Mouse (Mus musculus) intestine, embryonic 16.5 days (tissue): ENCODE measurements around the gene Gm6525. TPM values are rescaled to one million over a fixed set of nuclear protein-coding genes. Genes with fewer than 3 reads are reported as not detected.
A peak's percentile ranks its signal among the peaks of the same experiment; 100 is the strongest.

Experiments used
- ATAC-seq: fragments of 200-750 bp; cut with Nextera tagmentation; 2 replicates; pipeline ENCODE4 v1.8.0; 2017; ENCODE audit warnings: moderate TSS enrichment, moderate library complexity
- H3K27ac ChIP-seq: fragments of 300-500 bp; sonication (generic); 2 replicates; pipeline ENCODE4 v1.5.1; 2014; ENCODE audit warnings: mild to moderate bottlenecking, low read length
- H3K27me3 ChIP-seq: fragments of 300-500 bp; sonication (generic); replicated peaks from 2 replicates; pipeline ENCODE4 v1.6.1; 2014; ENCODE audit warnings: low read length, control low read depth, mixed read lengths; ENCODE audit not compliant: control insufficient read depth, insufficient read depth
- H3K36me3 ChIP-seq: fragments of 300-500 bp; sonication (generic); 2 replicates; pipeline ENCODE4 v1.6.1; 2014; ENCODE audit warnings: low read length, control low read depth; ENCODE audit not compliant: control insufficient read depth, insufficient read depth
- H3K4me1 ChIP-seq: fragments of 300-500 bp; sonication (generic); 2 replicates; pipeline ENCODE4 v1.6.1; 2014; ENCODE audit warnings: low read length, control low read depth, mixed read lengths; ENCODE audit not compliant: control insufficient read depth, insufficient read depth
- H3K4me2 ChIP-seq: fragments of 300-500 bp; sonication (generic); 2 replicates; pipeline ENCODE4 v1.6.1; 2014; ENCODE audit warnings: low read depth, low read length, control low read depth
- H3K4me3 ChIP-seq: fragments of 300-500 bp; sonication (generic); 2 replicates; pipeline ENCODE4 v1.5.1; 2014; ENCODE audit warnings: mild to moderate bottlenecking, low read length
- H3K9ac ChIP-seq: fragments of 300-500 bp; sonication (generic); 2 replicates; pipeline ENCODE4 v1.6.1; 2014; ENCODE audit warnings: low read depth, low read length
- H3K9me3 ChIP-seq: fragments of 300-500 bp; sonication (generic); 2 replicates; pipeline ENCODE4 v1.6.1; 2016; ENCODE audit warnings: low read length, control low read depth; ENCODE audit not compliant: control insufficient read depth
- WGBS: fragments of 180-500 bp; shearing (Covaris S2); extraction: QIAGEN DNeasy Blood & Tissue Kit; methylation state at CpG from one replicate; pipeline ENCODE4 v1.1.7; 2014; 5-methylcytosine and 5-hydroxymethylcytosine counted together
- polyA plus RNA-seq: library from polyadenylated mRNA; unstranded; fragments of >200 nt; fragmentation: Nextera tagmentation; extraction: Ambion mirVana; gene quantifications from 2 replicates; pipeline ENCODE4 v1.2.1, GENCODE M21; 2015

The Gm6525 gene
- polyA plus RNA-seq, 1 experiment from 2014 or later = 1.4 TPM

GRCm38 (mm10) chr3:84165391-84165790 lies 8.5 kb upstream of the Gm6525 start:
- WGBS = 91% methylated on average over 3 of the region's 3 CpGs
- Histone ChIP-seq H3K9me3 (no peaks in the 10 kb centered on the region), H3K36me3 (peaks cover 3% of the 10 kb centered on the region; the same call in 1 of the 2 replicates)

GRCm38 (mm10) chr3:84166073-84166472 lies 7.8 kb upstream of the Gm6525 start:
- Histone ChIP-seq H3K4me2 (no peak overlapping the region), H3K27ac (no peak overlapping the region), H3K9me3 (no peaks in the 10 kb centered on the region), H3K4me1 (no peaks in the 10 kb centered on the region), H3K4me3 (no peak overlapping the region), H3K36me3 (peaks cover 3% of the 10 kb centered on the region; the same call in 1 of the 2 replicates), H3K9ac (no peak overlapping the region), H3K27me3 (no peaks in the 10 kb centered on the region)
- ATAC-seq = no peak
- WGBS = 84% methylated on average over 5 of the region's 5 CpGs

More at GRCm38 (mm10) chr3:84165391-84165790, 8.5 kb upstream of the Gm6525 start:
- no peaks in the 10 kb centered on the region for H3K4me1 ChIP-seq
- ATAC-seq = no peak
- H3K4me2 ChIP-seq = no peak overlapping the region
- no peak overlapping the region for H3K9ac ChIP-seq
- H3K4me3 ChIP-seq = no peak overlapping the region
- no peak overlapping the region for H3K27ac ChIP-seq
- H3K27me3 ChIP-seq = no peaks in the 10 kb centered on the region

GRCm38 (mm10) chr3:84168943-84169342 lies 5.0 kb upstream of the Gm6525 start:
- H3K9ac ChIP-seq = no peak overlapping the region
- WGBS = 90% methylated on average over 6 of the region's 6 CpGs
- H3K36me3 ChIP-seq = peaks cover 3% of the 10 kb centered on the region; the same call in 1 of the 2 replicates
- H3K4me3 ChIP-seq = no peak overlapping the region
- no peak overlapping the region for H3K27ac ChIP-seq
- no peak overlapping the region for H3K4me2 ChIP-seq
- H3K4me1 ChIP-seq = no peaks in the 10 kb centered on the region
- H3K27me3 ChIP-seq = no peaks in the 10 kb centered on the region
- no peak for ATAC-seq
- no peaks in the 10 kb centered on the region for H3K9me3 ChIP-seq

- Histone ChIP-seq H3K9ac (no peak overlapping the region), H3K27me3 (no peaks in the 10 kb centered on the region), H3K9me3 (no peaks in the 10 kb centered on the region), H3K4me3 (no peak overlapping the region), H3K4me1 (no peaks in the 10 kb centered on the region), H3K27ac (no peak overlapping the region), H3K4me2 (no peak overlapping the region), H3K36me3 (peaks cover 3% of the 10 kb centered on the region; the same call in 1 of the 2 replicates)
- no peak for ATAC-seq
- WGBS = 75% methylated on average over 8 of the region's 8 CpGs
These were observed 4.4 kb upstream of the Gm6525 start for GRCm38 (mm10) chr3:84169393-84170005.

GRCm38 (mm10) chr3:84172406-84172805 lies 1.5 kb upstream of the Gm6525 start:
- Histone ChIP-seq H3K36me3 (no peaks in the 10 kb centered on the region; the same call in 1 of the 2 replicates), H3K27me3 (no peaks in the 10 kb centered on the region), H3K9me3 (no peaks in the 10 kb centered on the region), H3K4me1 (no peaks in the 10 kb centered on the region), H3K9ac (no peak overlapping the region), H3K27ac (no peak overlapping the region), H3K4me3 (no peak overlapping the region), H3K4me2 (no peak overlapping the region)
- 39% methylated on average over 11 of the region's 11 CpGs for WGBS
- no peak for ATAC-seq

- no peak overlapping the region for H3K27ac ChIP-seq
- H3K4me1 ChIP-seq = no peaks in the 10 kb centered on the region
- H3K9ac ChIP-seq = no peak overlapping the region
- no peaks in the 10 kb centered on the region for H3K9me3 ChIP-seq
- no peak overlapping the region for H3K4me3 ChIP-seq
- no peaks in the 10 kb centered on the region for H3K27me3 ChIP-seq
- no peaks in the 10 kb centered on the region for H3K36me3 ChIP-seq
- ATAC-seq = peak; percentile 50
- H3K4me2 ChIP-seq = no peak overlapping the region
- 52% methylated on average over 7 of the region's 7 CpGs for whole genome bisulfite sequencing
These were observed 1.7 kb downstream of the Gm6525 start for GRCm38 (mm10) chr3:84175337-84176315.

- no peaks in the 10 kb centered on the region for H3K27me3 ChIP-seq
- WGBS = 64% methylated on average over 2 of the region's 2 CpGs
- H3K4me3 ChIP-seq = no peak overlapping the region
- H3K4me1 ChIP-seq = no peaks in the 10 kb centered on the region
- no peak overlapping the region for H3K9ac ChIP-seq
- ATAC-seq = peak; percentile 66; the same call in 1 of the 2 replicates
- H3K36me3 ChIP-seq = no peaks in the 10 kb centered on the region
- no peak overlapping the region for H3K4me2 ChIP-seq
- H3K27ac ChIP-seq = no peak overlapping the region; the same call in 1 of the 2 replicates
- H3K9me3 ChIP-seq = no peaks in the 10 kb centered on the region
These were observed 3.9 kb downstream of the Gm6525 start for GRCm38 (mm10) chr3:84177834-84178233.

- Histone ChIP-seq H3K9me3 (no peaks in the 10 kb centered on the region), H3K27me3 (no peaks in the 10 kb centered on the region), H3K27ac (no peak overlapping the region), H3K4me1 (no peaks in the 10 kb centered on the region), H3K9ac (no peak overlapping the region), H3K36me3 (no peaks in the 10 kb centered on the region), H3K4me2 (no peak overlapping the region), H3K4me3 (no peak overlapping the region)
- 85% methylated on average over 2 of the region's 2 CpGs for WGBS
- no peak for ATAC-seq
These were observed 6.4 kb downstream of the Gm6525 start for GRCm38 (mm10) chr3:84180304-84180703.

GRCm38 (mm10) chr3:84181102-84181501 lies 7.2 kb downstream of the Gm6525 start:
- Histone ChIP-seq H3K36me3 (no peaks in the 10 kb centered on the region), H3K9me3 (no peaks in the 10 kb centered on the region), H3K27ac (no peak overlapping the region), H3K4me3 (no peak overlapping the region), H3K27me3 (no peaks in the 10 kb centered on the region), H3K4me2 (no peak overlapping the region), H3K4me1 (no peaks in the 10 kb centered on the region), H3K9ac (no peak overlapping the region)
- no peak for ATAC-seq
- WGBS = 56% methylated on average over 8 of the region's 8 CpGs
